Mouse (Mus musculus) myocyte (in vitro differentiated cells): ENCODE measurements around the gene Krt7. TPM values are rescaled to one million over a fixed set of nuclear protein-coding genes. Genes with fewer than 3 reads are reported as not detected.

Source experiments
- H3K27me3 ChIP-seq: one replicate; pipeline ENCODE4 v1.6.1; 2011; ENCODE audit not compliant: control insufficient read depth, insufficient read depth, insufficient read length
- H3K36me3 ChIP-seq: one replicate; pipeline ENCODE4 v1.6.1; 2011; ENCODE audit not compliant: control insufficient read depth, insufficient read depth
- H3K4me2 ChIP-seq: one replicate; pipeline ENCODE4 v1.6.1; 2011; ENCODE audit warnings: low read depth, control low read depth
- H3K4me3 ChIP-seq: one replicate; pipeline ENCODE4 v1.5.1; 2011; ENCODE audit warnings: mild to moderate bottlenecking, control low read depth, moderate library complexity
- H3K79me2 ChIP-seq: one replicate; pipeline ENCODE4 v1.6.1; 2011; ENCODE audit not compliant: control insufficient read depth, insufficient read depth
- H3ac ChIP-seq: one replicate; pipeline ENCODE4 v1.6.1; 2011; ENCODE audit not compliant: control insufficient read depth, insufficient read length
- CEBPB ChIP-seq: IDR thresholded peaks from 2 replicates; pipeline ENCODE4 v1.6.1; 2011; ENCODE audit warnings: mild to moderate bottlenecking, moderate library complexity; ENCODE audit not compliant: poor library complexity, insufficient read depth, severe bottlenecking
- E2F4 ChIP-seq: IDR thresholded peaks from one replicate; pipeline ENCODE4 v1.6.1; 2011; ENCODE audit warnings: mild to moderate bottlenecking, control low read depth, moderate library complexity; ENCODE audit not compliant: insufficient read depth
- MAX ChIP-seq: IDR thresholded peaks from one replicate; pipeline ENCODE4 v1.6.1; 2011; ENCODE audit warnings: low read depth, mild to moderate bottlenecking, control low read depth
- MYOD1 ChIP-seq, 3 experiments: IDR thresholded peaks; one replicate each; pipeline ENCODE4 v1.6.1; 2011; ENCODE audit warnings: control low read depth in 2 of 3, low read depth in 2 of 3, mild to moderate bottlenecking in 2 of 3, moderate library complexity in 1 of 3; ENCODE audit not compliant: insufficient read length in 2 of 3, control insufficient read depth in 1 of 3
- MYOG ChIP-seq, 3 experiments: IDR thresholded peaks; one replicate each; pipeline ENCODE4 v1.6.1; 2011; ENCODE audit warnings: control low read depth in 2 of 3, low read depth in 2 of 3, mild to moderate bottlenecking in 2 of 3; ENCODE audit not compliant: insufficient read length in 2 of 3, control insufficient read depth in 1 of 3, insufficient read depth in 1 of 3
- POLR2A ChIP-seq: IDR thresholded peaks from one replicate; pipeline ENCODE4 v1.6.1; 2011; ENCODE audit warnings: low read depth, mild to moderate bottlenecking, control low read depth, moderate library complexity; ENCODE audit not compliant: insufficient read length
- POLR2AphosphoS2 ChIP-seq: IDR thresholded peaks from one replicate; pipeline ENCODE4 v1.6.1; 2011; ENCODE audit warnings: low read depth, control low read depth; ENCODE audit not compliant: insufficient read length
- REST ChIP-seq: IDR thresholded peaks from one replicate; pipeline ENCODE4 v1.6.1; 2011; ENCODE audit warnings: mild to moderate bottlenecking, control low read depth, moderate library complexity; ENCODE audit not compliant: insufficient read depth, insufficient read length
- SRF ChIP-seq: IDR thresholded peaks from one replicate; pipeline ENCODE4 v1.6.1; 2011; ENCODE audit warnings: low read depth; ENCODE audit not compliant: control insufficient read depth, insufficient read length
- TCF12 ChIP-seq: IDR thresholded peaks from one replicate; pipeline ENCODE4 v1.6.1; 2011; ENCODE audit warnings: mild to moderate bottlenecking, control low read depth; ENCODE audit not compliant: poor library complexity, insufficient read depth, severe bottlenecking
- TCF3 ChIP-seq: IDR thresholded peaks from one replicate; pipeline ENCODE4 v1.6.1; 2011; ENCODE audit warnings: low read depth, control low read depth; ENCODE audit not compliant: insufficient read length
- USF1 ChIP-seq: IDR thresholded peaks from one replicate; pipeline ENCODE4 v1.6.1; 2011; ENCODE audit warnings: low read depth, mild to moderate bottlenecking, control low read depth, moderate library complexity
- polyA plus RNA-seq: library from polyadenylated mRNA; unstranded; fragments of >200 nt; fragmentation: generic; extraction: Trizol; gene quantifications from one replicate; pipeline ENCODE4 v1.2.1, GENCODE M21; 2012; ENCODE audit warnings: missing spikeins

The Krt7 gene
- polyA plus RNA-seq, 1 experiment = 0.04 TPM

GRCm38 (mm10) chr15:101447444-101447843, 36.6 kb downstream of the Krt7 start, which contains the start of gene Krt88:
Gene Krt88, plus strand, starts transcription at chr15:101447744.
- Histone ChIP-seq H3K4me3 (no peak within 1 kb of the TSS), H3ac (no peak within 1 kb of the TSS), H3K36me3 (no peaks in the 10 kb centered on the region), H3K4me2 (no peak within 1 kb of the TSS), H3K27me3 (no peaks in the 10 kb centered on the region), H3K79me2 (no peaks in the 10 kb centered on the region)
- no peak for TF ChIP-seq REST

- Histone ChIP-seq H3ac (no peak overlapping the region), H3K4me2 (peak overlapping the region; percentile 57), H3K4me3 (no peak overlapping the region), H3K36me3 (no peaks in the 10 kb centered on the region), H3K79me2 (no peaks in the 10 kb centered on the region), H3K27me3 (no peaks in the 10 kb centered on the region)
- no peak for TF ChIP-seq POLR2A
- no peak for TF ChIP-seq SRF
- no peak for TF ChIP-seq USF1
- TF ChIP-seq REST = no peak
- no peak for TF ChIP-seq E2F4
- no peak for TF ChIP-seq TCF3
- no peak for TF ChIP-seq MYOD1 (IDR thresholded peaks at IDR 0.05; ENCODE audit: control insufficient read depth in 1 of 3, insufficient read length in 2 of 3, low read depth in 2 of 3)
- TF ChIP-seq CEBPB = no peak
- TF ChIP-seq TCF12 = no peak
- TF ChIP-seq MYOG (IDR thresholded peaks at IDR 0.05; ENCODE audit: control insufficient read depth in 1 of 3, insufficient read depth in 1 of 3, insufficient read length in 2 of 3, low read depth in 2 of 3) = no peak
- TF ChIP-seq MAX = no peak
- TF ChIP-seq POLR2AphosphoS2 = no peak
Observed at GRCm38 (mm10) chr15:101453093-101453736, 42.4 kb downstream of the Krt7 start.

- Histone ChIP-seq H3K4me3 (no peak overlapping the region), H3K36me3 (no peaks in the 10 kb centered on the region), H3K27me3 (no peaks in the 10 kb centered on the region), H3K79me2 (no peaks in the 10 kb centered on the region), H3ac (no peak overlapping the region), H3K4me2 (peak overlapping the region; percentile 45)
- TF ChIP-seq MAX (no peak), POLR2AphosphoS2 (no peak), REST (no peak), MYOD1 (IDR thresholded peaks at IDR 0.05; ENCODE audit: control insufficient read depth in 1 of 3, insufficient read length in 2 of 3, low read depth in 2 of 3) (no peak), SRF (no peak), MYOG (IDR thresholded peaks at IDR 0.05; ENCODE audit: control insufficient read depth in 1 of 3, insufficient read depth in 1 of 3, insufficient read length in 2 of 3, low read depth in 2 of 3) (no peak), CEBPB (no peak), TCF3 (no peak), E2F4 (no peak)
Observed at GRCm38 (mm10) chr15:101454774-101455173, 43.9 kb downstream of the Krt7 start.

GRCm38 (mm10) chr15:101455292-101455691, 44.4 kb downstream of the Krt7 start:
- Histone ChIP-seq H3K4me3 (no peak overlapping the region), H3K4me2 (peak overlapping the region; percentile 45), H3K36me3 (no peaks in the 10 kb centered on the region), H3ac (no peak overlapping the region), H3K79me2 (no peaks in the 10 kb centered on the region), H3K27me3 (no peaks in the 10 kb centered on the region)
- TF ChIP-seq MAX (no peak), POLR2A (no peak), MYOD1 (IDR thresholded peaks at IDR 0.05; ENCODE audit: control insufficient read depth in 1 of 3, insufficient read length in 2 of 3, low read depth in 2 of 3) (no peak), SRF (no peak), CEBPB (no peak), MYOG (IDR thresholded peaks at IDR 0.05; ENCODE audit: control insufficient read depth in 1 of 3, insufficient read depth in 1 of 3, insufficient read length in 2 of 3, low read depth in 2 of 3) (no peak), TCF3 (no peak), USF1 (no peak), E2F4 (no peak), REST (no peak), POLR2AphosphoS2 (no peak), TCF12 (no peak)

GRCm38 (mm10) chr15:101455891-101456290, 45.0 kb downstream of the Krt7 start:
- no peaks in the 10 kb centered on the region for H3K79me2 ChIP-seq
- no peak overlapping the region for H3K4me2 ChIP-seq
- H3K27me3 ChIP-seq = no peaks in the 10 kb centered on the region
- TF ChIP-seq POLR2AphosphoS2 = no peak
- no peak for TF ChIP-seq REST
- TF ChIP-seq POLR2A = no peak
- TF ChIP-seq TCF12 = no peak
- no peak for TF ChIP-seq SRF
- no peak for TF ChIP-seq MYOD1 (IDR thresholded peaks at IDR 0.05; ENCODE audit: control insufficient read depth in 1 of 3, insufficient read length in 2 of 3, low read depth in 2 of 3)
- TF ChIP-seq MYOG (IDR thresholded peaks at IDR 0.05; ENCODE audit: control insufficient read depth in 1 of 3, insufficient read depth in 1 of 3, insufficient read length in 2 of 3, low read depth in 2 of 3) = no peak
- no peak for TF ChIP-seq MAX
- no peak for TF ChIP-seq CEBPB
- no peak for TF ChIP-seq TCF3
- TF ChIP-seq E2F4 = no peak
- TF ChIP-seq USF1 = no peak
- H3K36me3 ChIP-seq = no peaks in the 10 kb centered on the region
- no peak overlapping the region for H3K4me3 ChIP-seq
- H3ac ChIP-seq = no peak overlapping the region
